In the genomic region with DNA sequence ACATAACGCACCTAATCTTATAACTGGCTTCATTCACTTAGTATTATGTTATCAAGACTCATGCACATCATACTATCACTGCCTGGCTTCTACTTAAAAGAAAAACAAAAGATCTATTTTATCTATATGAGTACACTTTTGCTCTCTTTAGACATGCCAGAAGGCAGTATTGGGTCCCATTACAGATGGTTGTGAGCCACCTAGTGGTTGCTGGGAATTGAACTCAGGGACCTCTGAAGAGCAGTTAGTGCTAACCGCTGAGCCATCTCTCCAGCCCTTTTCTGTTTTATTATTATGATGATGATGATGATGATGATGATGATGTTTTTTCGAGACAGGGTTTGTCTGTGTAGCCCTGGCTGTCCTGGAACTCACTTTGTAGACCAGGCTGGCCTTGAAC, we compare ENCODE assay signal across 9 mouse cellular contexts. TPM values are rescaled to one million over a fixed set of nuclear protein-coding genes. Genes with fewer than 3 reads are reported as not detected.
A peak's percentile ranks its signal among the peaks of the same experiment; 100 is the strongest.
DNase-seq lines count a peak whose midpoint lies in the region; ATAC-seq and TF ChIP-seq lines count a peak whose summit lies in the region.
"Had no signal": no experiment of that assay in that cellular context is flagged by ENCODE, and none has a peak within 500 bp of the region (broad histone marks: within the 10 kb centered on the region; RNA-seq: fewer than 3 reads in every experiment).

No protein-coding gene starts in this region.

- DNase-seq in forebrain, embryonic 14.5 days (ENCODE audit: low spot score), result peak; percentile 69
- peak; percentile 64 for DNase-seq in thymus, adult 2 months
- no peak for DNase-seq in thymus, adult 18-20 months
- DNase-seq in right cerebral cortex, postnatal 14 days, result no peak
- no peak for DNase-seq in neural tube, embryonic 10.5 days (ENCODE audit: extremely low spot score, low spot score)

- no peak for TF ChIP-seq CTCF in thymus, adult 2 months (IDR thresholded peaks at IDR 0.05; ENCODE audit: borderline replicate concordance, control insufficient read depth, extremely low read depth, insufficient read depth, low read length, poor library complexity)

- no peak for TF ChIP-seq POLR2A in thymus, adult 2 months (IDR thresholded peaks at IDR 0.05; ENCODE audit: control insufficient read depth, extremely low read depth, insufficient read depth, low read length, poor library complexity)

- no peak overlapping the region for H3K4me3 ChIP-seq in forebrain, embryonic 14.5 days (ENCODE audit: low read depth, low read length)
- no peak overlapping the region for H3K4me3 ChIP-seq in forebrain, embryonic 16.5 days (replicated peaks; ENCODE audit: low read length)
- no peak overlapping the region for H3K4me3 ChIP-seq in thymus, adult 2 months (ENCODE audit: control insufficient read depth, insufficient read depth, low read length)
- no peak overlapping the region for H3K4me3 ChIP-seq in hindbrain, embryonic 15.5 days
- H3K4me3 ChIP-seq: neural tube, embryonic 12.5 days had no signal

- no peaks in the 10 kb centered on the region for H3K4me1 ChIP-seq in forebrain, embryonic 14.5 days (ENCODE audit: control insufficient read depth, insufficient read depth, low read length)
- no peaks in the 10 kb centered on the region for H3K4me1 ChIP-seq in forebrain, embryonic 16.5 days (replicated peaks; ENCODE audit: control insufficient read depth, insufficient read depth, low read length)
- H3K4me1 ChIP-seq in thymus, adult 2 months (replicated peaks; ENCODE audit: control insufficient read depth, insufficient read depth, low read length), result no peaks in the 10 kb centered on the region
- no peaks in the 10 kb centered on the region for H3K4me1 ChIP-seq in hindbrain, embryonic 15.5 days (replicated peaks)
- H3K4me1 ChIP-seq: neural tube, embryonic 12.5 days had no signal

- no peak overlapping the region for H3K27ac ChIP-seq in forebrain, embryonic 14.5 days (ENCODE audit: low read depth, low read length)
- no peak overlapping the region for H3K27ac ChIP-seq in forebrain, embryonic 16.5 days (ENCODE audit: low read length)
- no peak overlapping the region for H3K27ac ChIP-seq in thymus, adult 2 months (ENCODE audit: control insufficient read depth, insufficient read depth, low read length)
- no peak overlapping the region for H3K27ac ChIP-seq in hindbrain, embryonic 15.5 days (replicated peaks)
- H3K27ac ChIP-seq: neural tube, embryonic 12.5 days had no signal

- no peaks in the 10 kb centered on the region for H3K27me3 ChIP-seq in forebrain, embryonic 14.5 days (replicated peaks; ENCODE audit: control insufficient read depth, insufficient read depth, low read length)
- no peaks in the 10 kb centered on the region for H3K27me3 ChIP-seq in forebrain, embryonic 16.5 days (replicated peaks; ENCODE audit: control insufficient read depth, insufficient read depth, low read length)
- H3K27me3 ChIP-seq in thymus, adult 2 months (ENCODE audit: control insufficient read depth, insufficient read depth, low read length), result no peaks in the 10 kb centered on the region
- no peaks in the 10 kb centered on the region for H3K27me3 ChIP-seq in hindbrain, embryonic 15.5 days
- H3K27me3 ChIP-seq: neural tube, embryonic 12.5 days had no signal

- H3K9me3 ChIP-seq in forebrain, embryonic 14.5 days (replicated peaks; ENCODE audit: control insufficient read depth, low read length), result no peaks in the 10 kb centered on the region
- H3K9me3 ChIP-seq in forebrain, embryonic 16.5 days (ENCODE audit: control insufficient read depth, low read length), result no peaks in the 10 kb centered on the region
- H3K9me3 ChIP-seq in hindbrain, embryonic 15.5 days, result no peaks in the 10 kb centered on the region
- H3K9me3 ChIP-seq: neural tube, embryonic 12.5 days had no signal

- H3K4me2 ChIP-seq in forebrain, embryonic 14.5 days (ENCODE audit: low read length), result no peak overlapping the region
- H3K4me2 ChIP-seq in forebrain, embryonic 16.5 days (ENCODE audit: low read length), result no peak overlapping the region
- H3K4me2 ChIP-seq in hindbrain, embryonic 15.5 days, result no peak overlapping the region
- H3K4me2 ChIP-seq: neural tube, embryonic 12.5 days had no signal

- no peak overlapping the region for H3K9ac ChIP-seq in forebrain, embryonic 14.5 days (ENCODE audit: low read length)
- no peak overlapping the region for H3K9ac ChIP-seq in forebrain, embryonic 16.5 days (replicated peaks; ENCODE audit: low read depth, low read length)
- no peak overlapping the region for H3K9ac ChIP-seq in hindbrain, embryonic 15.5 days
- H3K9ac ChIP-seq: neural tube, embryonic 12.5 days had no signal

- ATAC-seq in forebrain, embryonic 14.5 days, result peak; percentile 55; the same call in 1 of the 2 replicates
- ATAC-seq in forebrain, embryonic 16.5 days, result no peak; the same call in 1 of the 2 replicates
- ATAC-seq in hindbrain, embryonic 15.5 days (ENCODE audit: low FRiP score, low read depth), result 0 out of 2 replicates have a peak, but pooled peaks have one; percentile 48
- peak; percentile 30; the same call in 1 of the 2 replicates for ATAC-seq in megakaryocyte, adult 5-6 weeks (ENCODE audit: poor library complexity, severe bottlenecking)

- H3K36me3 ChIP-seq in forebrain, embryonic 14.5 days (ENCODE audit: control insufficient read depth, insufficient read depth, low read length), result no peaks in the 10 kb centered on the region; the same call in 1 of the 2 replicates
- H3K36me3 ChIP-seq in forebrain, embryonic 16.5 days (ENCODE audit: control insufficient read depth, insufficient read depth), result no peaks in the 10 kb centered on the region
- no peaks in the 10 kb centered on the region for H3K36me3 ChIP-seq in thymus, adult 2 months (ENCODE audit: control insufficient read depth, insufficient read depth, low read length)
- H3K36me3 ChIP-seq in hindbrain, embryonic 15.5 days, result no peaks in the 10 kb centered on the region
- H3K36me3 ChIP-seq: neural tube, embryonic 12.5 days had no signal

- 48% methylated on average over 3 of the region's 3 CpGs for WGBS in forebrain, embryonic 14.5 days
- WGBS in forebrain, embryonic 16.5 days, result 48% methylated on average over 3 of the region's 3 CpGs
- WGBS in thymus, adult 2 months, result 52% methylated on average over 3 of the region's 3 CpGs
- 47% methylated on average over 3 of the region's 3 CpGs for WGBS in hindbrain, embryonic 15.5 days

RNA-seq across cellular contexts. Expression of a gene that starts 13.4 kb away (rescaled TPM):
- 25.3 and 43.6 TPM in 2 replicates for polyA plus RNA-seq in forebrain, embryonic 14.5 days (2014; fragmentation: Nextera tagmentation; extraction: Ambion mirVana)
- polyA plus RNA-seq in forebrain, embryonic 16.5 days (2015; fragmentation: Nextera tagmentation; extraction: Ambion mirVana), result 46.3 and 51.5 TPM in 2 replicates
- 92.3 and 131 TPM in 2 replicates for polyA plus RNA-seq in thymus, adult 2 months (2012; rRNA removed)
- 57.2 and 57.4 TPM in 2 replicates for polyA plus RNA-seq in hindbrain, embryonic 15.5 days (2015; fragmentation: Nextera tagmentation; extraction: Ambion mirVana)
- total RNA-seq in megakaryocyte, adult 5-6 weeks (2015), result 53.0 and 57.0 TPM in 2 replicates
- 15.8 and 21.1 TPM in 2 replicates for total RNA-seq in megakaryocyte, adult 5-6 weeks (2017)

RNA-seq across cellular contexts. Expression of a gene that starts 19.4 kb away (rescaled TPM):
- 8.9 and 10.2 TPM in 2 replicates for polyA plus RNA-seq in forebrain, embryonic 14.5 days (2014; fragmentation: Nextera tagmentation; extraction: Ambion mirVana)
- polyA plus RNA-seq in forebrain, embryonic 16.5 days (2015; fragmentation: Nextera tagmentation; extraction: Ambion mirVana), result 10.2 and 11.8 TPM in 2 replicates
- 122 and 128 TPM in 2 replicates for polyA plus RNA-seq in thymus, adult 2 months (2012; rRNA removed)
- 13.9 and 15.4 TPM in 2 replicates for polyA plus RNA-seq in hindbrain, embryonic 15.5 days (2015; fragmentation: Nextera tagmentation; extraction: Ambion mirVana)
- 115 and 138 TPM in 2 replicates for total RNA-seq in megakaryocyte, adult 5-6 weeks (2015)
- total RNA-seq in megakaryocyte, adult 5-6 weeks (2017), result 28.1 and 38.1 TPM in 2 replicates

RNA-seq across cellular contexts. Expression of a gene that starts 21.0 kb away (rescaled TPM):
- polyA plus RNA-seq in forebrain, embryonic 14.5 days (2014; fragmentation: Nextera tagmentation; extraction: Ambion mirVana), result 12.6 and 16.6 TPM in 2 replicates
- 16.3 and 18.8 TPM in 2 replicates for polyA plus RNA-seq in forebrain, embryonic 16.5 days (2015; fragmentation: Nextera tagmentation; extraction: Ambion mirVana)
- 10.4 and 14.1 TPM in 2 replicates for polyA plus RNA-seq in thymus, adult 2 months (2012; rRNA removed)
- polyA plus RNA-seq in hindbrain, embryonic 15.5 days (2015; fragmentation: Nextera tagmentation; extraction: Ambion mirVana), result 14.7 and 15.6 TPM in 2 replicates
- 14.8 and 16.7 TPM in 2 replicates for total RNA-seq in megakaryocyte, adult 5-6 weeks (2015)
- 5.4 and 8.3 TPM in 2 replicates for total RNA-seq in megakaryocyte, adult 5-6 weeks (2017)

RNA-seq across cellular contexts. Expression of a gene that starts 39.0 kb away (rescaled TPM):
- polyA plus RNA-seq in forebrain, embryonic 14.5 days (2014; fragmentation: Nextera tagmentation; extraction: Ambion mirVana), result 44.7 and 48.5 TPM in 2 replicates
- 42.8 and 45.3 TPM in 2 replicates for polyA plus RNA-seq in forebrain, embryonic 16.5 days (2015; fragmentation: Nextera tagmentation; extraction: Ambion mirVana)
- polyA plus RNA-seq in thymus, adult 2 months (2012; rRNA removed), result 191 and 212 TPM in 2 replicates
- 36.9 and 42.8 TPM in 2 replicates for polyA plus RNA-seq in hindbrain, embryonic 15.5 days (2015; fragmentation: Nextera tagmentation; extraction: Ambion mirVana)
- total RNA-seq in megakaryocyte, adult 5-6 weeks (2015), result 113 and 114 TPM in 2 replicates
- 37.0 and 46.2 TPM in 2 replicates for total RNA-seq in megakaryocyte, adult 5-6 weeks (2017)

RNA-seq across cellular contexts. Expression of a gene that starts 49.4 kb away (rescaled TPM):
- polyA plus RNA-seq in forebrain, embryonic 14.5 days (2014; fragmentation: Nextera tagmentation; extraction: Ambion mirVana), result 12.7 TPM in 2 replicates
- polyA plus RNA-seq in forebrain, embryonic 16.5 days (2015; fragmentation: Nextera tagmentation; extraction: Ambion mirVana), result 14.6 and 17.7 TPM in 2 replicates
- 8.1 and 9.4 TPM in 2 replicates for polyA plus RNA-seq in thymus, adult 2 months (2012; rRNA removed)
- 14.7 and 15.8 TPM in 2 replicates for polyA plus RNA-seq in hindbrain, embryonic 15.5 days (2015; fragmentation: Nextera tagmentation; extraction: Ambion mirVana)
- 1.2 and 1.6 TPM in 2 replicates for total RNA-seq in megakaryocyte, adult 5-6 weeks (2015)
- total RNA-seq in megakaryocyte, adult 5-6 weeks (2017), result 1.4 and 1.8 TPM in 2 replicates

Comparison
In these comparisons a context has a peak if more than half of its experiments do, and no peak if none do; other contexts are left out.
1. DNase-seq: peak in forebrain, embryonic 14.5 days (single experiment) and thymus, adult 2 months (single experiment); none in thymus, adult 18-20 months (0 of 2), right cerebral cortex, postnatal 14 days (single experiment) and neural tube, embryonic 10.5 days (single experiment).